Mouse (Mus musculus): ENCODE data around the gene Nsa2.

GRCm38 (mm10) chr13:97176731-97177130, 39.0 kb upstream of the Nsa2 start:
- no peak for TF ChIP-seq POLR2A (IDR thresholded peaks at IDR 0.05; ENCODE audit: borderline replicate concordance, control insufficient read depth, low read depth, low read length)
- TF ChIP-seq CTCF (IDR thresholded peaks at IDR 0.05; ENCODE audit: control insufficient read depth, insufficient read depth, low read length): no peak
